In genomic region chr1:58495603-58496002, GRCm38 (mm10) we compare ENCODE assay signal across 19 mouse cellular contexts. TPM values are rescaled to one million over a fixed set of nuclear protein-coding genes. Genes with fewer than 3 reads are reported as not detected.
DNase-seq lines count a peak whose midpoint lies in the region; ATAC-seq lines count a peak whose summit lies in the region.
"Had no signal": no experiment of that assay in that cellular context is flagged by ENCODE, and none has a peak within 500 bp of the region (broad histone marks: within the 10 kb centered on the region; RNA-seq: fewer than 3 reads in every experiment).

No protein-coding gene starts in this region.

- DNase-seq in heart, adult 11 months: peak; percentile 61
- DNase-seq in retina, adult 2 months (ENCODE audit: low read depth, low spot score): peak; percentile 29
- no peak for DNase-seq in retina, postnatal 1 day
- DNase-seq in midbrain, embryonic 10.5 days (ENCODE audit: low spot score): no peak
- DNase-seq: adrenal gland, adult 2 months; adrenal gland, postnatal 10 days; adrenal gland, postnatal 25 days; cerebellum, adult 11 months; cerebellum, adult 18-20 months; cerebellum, adult 8-10 months; cerebellum, adult 9-11 months; cerebellum, postnatal 14 days; cerebellum, postnatal 36 days; embryo, embryonic 11 days; forebrain, postnatal 0 days had no signal

- H3K4me1 ChIP-seq in heart, embryonic 12.5 days (replicated peaks): no peaks in the 10 kb centered on the region
- H3K4me1 ChIP-seq in midbrain, embryonic 10.5 days: no peaks in the 10 kb centered on the region
- H3K4me1 ChIP-seq: embryonic facial prominence, embryonic 12.5 days; forebrain, embryonic 13.5 days; forebrain, embryonic 15.5 days had no signal

- H3K27ac ChIP-seq in heart, embryonic 12.5 days (ENCODE audit: poor library complexity, severe bottlenecking): no peak overlapping the region
- no peak overlapping the region for H3K27ac ChIP-seq in midbrain, embryonic 10.5 days (replicated peaks)
- H3K27ac ChIP-seq: embryonic facial prominence, embryonic 12.5 days; forebrain, embryonic 13.5 days; forebrain, embryonic 15.5 days had no signal

- H3K36me3 ChIP-seq in heart, embryonic 12.5 days: peaks cover 79% of the 10 kb centered on the region
- peaks cover 99% of the 10 kb centered on the region for H3K36me3 ChIP-seq in midbrain, embryonic 10.5 days

- 93% methylated on average over 6 of the region's 6 CpGs for WGBS in heart, embryonic 12.5 days
- WGBS in midbrain, embryonic 10.5 days: 94% methylated on average over 6 of the region's 6 CpGs

- no peak for ATAC-seq in heart, embryonic 12.5 days (ENCODE audit: insufficient number of reproducible peaks, low FRiP score)
- ATAC-seq: forebrain, embryonic 13.5 days; forebrain, embryonic 15.5 days; forebrain, postnatal 0 days had no signal

- H3K4me3 ChIP-seq in heart, embryonic 12.5 days: no peak overlapping the region
- no peak overlapping the region for H3K4me3 ChIP-seq in midbrain, embryonic 10.5 days
- H3K4me3 ChIP-seq: embryonic facial prominence, embryonic 12.5 days; forebrain, embryonic 13.5 days; forebrain, embryonic 15.5 days had no signal

- H3K9me3 ChIP-seq in heart, embryonic 12.5 days (replicated peaks): no peaks in the 10 kb centered on the region
- H3K9me3 ChIP-seq in midbrain, embryonic 10.5 days (replicated peaks): no peaks in the 10 kb centered on the region
- H3K9me3 ChIP-seq: embryonic facial prominence, embryonic 12.5 days; forebrain, embryonic 13.5 days; forebrain, embryonic 15.5 days had no signal

- H3K4me2 ChIP-seq in heart, embryonic 12.5 days: no peak overlapping the region
- H3K4me2 ChIP-seq: embryonic facial prominence, embryonic 12.5 days; forebrain, embryonic 13.5 days; forebrain, embryonic 15.5 days had no signal

- H3K9ac ChIP-seq in heart, embryonic 12.5 days: no peak overlapping the region
- H3K9ac ChIP-seq: embryonic facial prominence, embryonic 12.5 days; forebrain, embryonic 13.5 days; forebrain, embryonic 15.5 days; forebrain, postnatal 0 days had no signal

- H3K27me3 ChIP-seq in heart, embryonic 12.5 days (replicated peaks): no peaks in the 10 kb centered on the region
- no peaks in the 10 kb centered on the region for H3K27me3 ChIP-seq in midbrain, embryonic 10.5 days (ENCODE audit: low read depth, poor library complexity, severe bottlenecking)
- H3K27me3 ChIP-seq: embryonic facial prominence, embryonic 12.5 days; forebrain, embryonic 13.5 days; forebrain, embryonic 15.5 days had no signal

RNA-seq across cellular contexts. Expression of gene Orc2, which starts 9.3 kb away (rescaled TPM):
- 26.6 and 27.0 TPM in 2 replicates for polyA plus RNA-seq in heart, embryonic 12.5 days (2016; fragmentation: Nextera tagmentation; extraction: Ambion mirVana)
- 41.9 and 50.9 TPM in 2 replicates for polyA plus RNA-seq in midbrain, embryonic 10.5 days (2016; fragmentation: Nextera tagmentation; extraction: Ambion mirVana)

RNA-seq across cellular contexts. Expression of gene Ppil3, which starts 50.3 kb away (rescaled TPM):
- 32.9 and 34.2 TPM in 2 replicates for polyA plus RNA-seq in heart, embryonic 12.5 days (2016; fragmentation: Nextera tagmentation; extraction: Ambion mirVana)
- 57.4 and 62.5 TPM in 2 replicates for polyA plus RNA-seq in midbrain, embryonic 10.5 days (2016; fragmentation: Nextera tagmentation; extraction: Ambion mirVana)

RNA-seq across cellular contexts. Expression of gene Nif3l1, which starts 50.7 kb away (rescaled TPM):
- polyA plus RNA-seq in heart, embryonic 12.5 days (2016; fragmentation: Nextera tagmentation; extraction: Ambion mirVana): 29.0 and 29.2 TPM in 2 replicates
- 70.8 and 76.7 TPM in 2 replicates for polyA plus RNA-seq in midbrain, embryonic 10.5 days (2016; fragmentation: Nextera tagmentation; extraction: Ambion mirVana)

Comparison
In these comparisons a context has a peak if more than half of its experiments do, and no peak if none do; other contexts are left out.
1. DNase-seq: peak in heart, adult 11 months (single experiment) and retina, adult 2 months (single experiment); none in retina, postnatal 1 day (single experiment) and midbrain, embryonic 10.5 days (single experiment).